Mouse (Mus musculus) midbrain, embryonic 12.5 days (tissue): ENCODE results near the gene C1qb. TPM values are rescaled to one million over a fixed set of nuclear protein-coding genes. Genes with fewer than 3 reads are reported as not detected.

Source experiments
- ATAC-seq: fragments of 200-750 bp; cut with Nextera tagmentation; 2 replicates; pipeline ENCODE4 v1.8.0; 2017; ENCODE audit warnings: low read depth, moderate TSS enrichment, moderate library complexity; ENCODE audit not compliant: low FRiP score
- H3K27ac ChIP-seq: fragments of 300-500 bp; sonication (generic); replicated peaks from 2 replicates; pipeline ENCODE4 v1.5.1; 2016; ENCODE audit warnings: mild to moderate bottlenecking
- H3K27me3 ChIP-seq: fragments of 300-500 bp; sonication (generic); 2 replicates; pipeline ENCODE4 v1.6.1; 2016; ENCODE audit warnings: mild to moderate bottlenecking
- H3K36me3 ChIP-seq: fragments of 300-500 bp; sonication (generic); 2 replicates; pipeline ENCODE4 v1.6.1; 2016
- H3K4me1 ChIP-seq: fragments of 300-500 bp; sonication (generic); 2 replicates; pipeline ENCODE4 v1.6.1; 2016
- H3K4me2 ChIP-seq: fragments of 300-500 bp; sonication (generic); replicated peaks from 2 replicates; pipeline ENCODE4 v1.6.1; 2016; ENCODE audit warnings: mild to moderate bottlenecking, moderate library complexity
- H3K4me3 ChIP-seq: fragments of 300-500 bp; sonication (generic); 2 replicates; pipeline ENCODE4 v1.5.1; 2016; ENCODE audit warnings: mild to moderate bottlenecking
- H3K9ac ChIP-seq: fragments of 300-500 bp; sonication (generic); replicated peaks from 2 replicates; pipeline ENCODE4 v1.6.1; 2016; ENCODE audit warnings: mild to moderate bottlenecking, moderate library complexity
- H3K9me3 ChIP-seq: fragments of 300-500 bp; sonication (generic); 2 replicates; pipeline ENCODE4 v1.6.1; 2016; ENCODE audit warnings: mild to moderate bottlenecking
- WGBS: fragments of 180-500 bp; shearing (Covaris S2); methylation state at CpG from one replicate; pipeline ENCODE4 v1.1.7; 2016; 5-methylcytosine and 5-hydroxymethylcytosine counted together
- polyA plus RNA-seq: library from polyadenylated mRNA; unstranded; fragments of >200 nt; fragmentation: Nextera tagmentation; extraction: Ambion mirVana; gene quantifications from 2 replicates; pipeline ENCODE4 v1.2.1, GENCODE M21; 2016

Gene C1qb
- 30.2 and 38.4 TPM in 2 replicates for polyA plus RNA-seq

- Histone ChIP-seq H3K4me2 (no peak within 1 kb of the TSS), H3K4me3 (no peak within 1 kb of the TSS), H3K4me1 (peaks cover 10% of the 10 kb centered on the region; the same call in 1 of the 2 replicates), H3K27me3 (peaks cover 16% of the 10 kb centered on the region; the same call in 1 of the 2 replicates), H3K9ac (no peak within 1 kb of the TSS), H3K9me3 (no peaks in the 10 kb centered on the region), H3K36me3 (no peaks in the 10 kb centered on the region), H3K27ac (peak within 1 kb of the TSS; percentile 42; the same call in 1 of the 2 replicates)
- no peak for ATAC-seq
- 74% methylated on average over 7 of the region's 7 CpGs for WGBS
Observed at GRCm38 (mm10) chr4:136886101-136886500, at the start of gene C1qb. Gene C1qb, minus strand, starts transcription at chr4:136886187.

GRCm38 (mm10) chr4:136934746-136935613 is 49.0 kb upstream of the C1qb start:
- 0 out of 2 replicates have a peak, but pooled peaks have one; percentile 30 for ATAC-seq
- H3K4me1 ChIP-seq = peaks cover 9% of the 10 kb centered on the region; the same call in 1 of the 2 replicates
- H3K27ac ChIP-seq = no peak overlapping the region
- H3K9me3 ChIP-seq = no peaks in the 10 kb centered on the region
- no peaks in the 10 kb centered on the region for H3K36me3 ChIP-seq
- no peak overlapping the region for H3K9ac ChIP-seq
- peaks cover 98% of the 10 kb centered on the region for H3K27me3 ChIP-seq
- no peak overlapping the region for H3K4me3 ChIP-seq
- 43% methylated on average over 18 of the region's 18 CpGs for WGBS
- H3K4me2 ChIP-seq = no peak overlapping the region

- Histone ChIP-seq H3K36me3 (no peaks in the 10 kb centered on the region), H3K27ac (no peak overlapping the region), H3K4me2 (no peak overlapping the region), H3K9me3 (no peaks in the 10 kb centered on the region), H3K9ac (no peak overlapping the region), H3K27me3 (peaks cover 97% of the 10 kb centered on the region), H3K4me1 (peaks cover 16% of the 10 kb centered on the region), H3K4me3 (no peak overlapping the region)
- 89% methylated on average over 8 of the region's 8 CpGs for WGBS
- no peak for ATAC-seq
Observed at GRCm38 (mm10) chr4:136930474-136930873, 44.5 kb upstream of the C1qb start.

DNA sequence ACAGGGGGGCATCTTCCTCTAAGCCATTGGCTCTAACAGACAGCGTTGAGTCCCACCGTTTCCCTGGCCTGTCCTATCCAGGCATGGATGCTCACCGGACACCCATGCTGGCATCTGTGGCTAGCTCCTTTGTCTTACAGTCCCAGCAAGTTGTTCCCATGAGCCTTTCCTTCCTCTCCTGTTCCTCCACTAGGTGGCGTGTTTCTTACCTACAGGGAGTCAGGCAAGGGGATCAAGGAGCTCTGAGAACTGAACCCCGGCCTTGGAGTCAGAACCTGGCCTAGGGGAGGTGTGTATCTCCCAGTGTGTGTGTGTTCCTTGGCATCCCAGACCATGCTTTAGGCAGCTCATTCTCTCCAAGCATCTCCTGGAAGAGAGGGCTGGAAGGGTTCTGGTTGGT is 42.9 kb upstream of the C1qb start:
- no peak overlapping the region for H3K27ac ChIP-seq
- H3K36me3 ChIP-seq = no peaks in the 10 kb centered on the region
- H3K9ac ChIP-seq = no peak overlapping the region
- 8% methylated on average over 5 of the region's 5 CpGs for WGBS
- peaks cover 97% of the 10 kb centered on the region for H3K27me3 ChIP-seq
- peaks cover 7% of the 10 kb centered on the region; the same call in 1 of the 2 replicates for H3K4me1 ChIP-seq
- no peak overlapping the region for H3K4me3 ChIP-seq
- no peak for ATAC-seq
- H3K4me2 ChIP-seq = no peak overlapping the region
- H3K9me3 ChIP-seq = no peaks in the 10 kb centered on the region

- Histone ChIP-seq H3K4me2 (no peak overlapping the region), H3K36me3 (no peaks in the 10 kb centered on the region), H3K9me3 (no peaks in the 10 kb centered on the region), H3K27me3 (peaks cover 93% of the 10 kb centered on the region), H3K27ac (no peak overlapping the region), H3K4me3 (no peak overlapping the region), H3K9ac (no peak overlapping the region), H3K4me1 (peaks cover 12% of the 10 kb centered on the region; the same call in 1 of the 2 replicates)
- WGBS = 2% methylated on average over 15 of the region's 15 CpGs
- ATAC-seq = no peak
Observed at GRCm38 (mm10) chr4:136925804-136926203, 39.8 kb upstream of the C1qb start.

GRCm38 (mm10) chr4:136924529-136924928 is 38.5 kb upstream of the C1qb start:
- no peak for ATAC-seq
- Histone ChIP-seq H3K27ac (no peak overlapping the region), H3K4me3 (no peak overlapping the region), H3K36me3 (no peaks in the 10 kb centered on the region), H3K9ac (no peak overlapping the region), H3K27me3 (peaks cover 88% of the 10 kb centered on the region), H3K4me2 (no peak overlapping the region), H3K9me3 (no peaks in the 10 kb centered on the region), H3K4me1 (peaks cover 12% of the 10 kb centered on the region; the same call in 1 of the 2 replicates)
- 7% methylated on average over 6 of the region's 6 CpGs for WGBS

DNA sequence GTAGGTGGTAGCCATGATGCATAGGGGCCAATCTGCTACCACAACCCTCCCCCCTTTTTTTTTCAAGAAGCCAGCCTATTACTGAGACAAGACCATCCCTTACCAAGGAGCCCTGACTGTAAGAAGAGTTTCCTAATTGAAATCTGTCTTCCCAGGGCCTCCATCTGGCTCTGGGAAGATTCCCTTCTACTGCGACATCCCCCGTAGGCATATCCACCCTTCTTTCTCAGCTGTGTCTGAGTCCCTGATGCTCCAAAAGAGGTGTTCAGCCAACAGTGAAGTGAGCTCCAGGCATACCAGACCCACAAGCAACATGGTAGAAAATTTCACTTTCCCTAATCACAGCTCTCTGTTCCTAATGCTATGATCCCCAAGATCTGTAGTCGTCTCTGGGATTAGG is 33.5 kb upstream of the C1qb start:
- peaks cover 22% of the 10 kb centered on the region for H3K4me1 ChIP-seq
- no peak overlapping the region for H3K27ac ChIP-seq
- peaks cover 75% of the 10 kb centered on the region for H3K27me3 ChIP-seq
- 76% methylated on average over 3 of the region's 3 CpGs for WGBS
- H3K9ac ChIP-seq = no peak overlapping the region
- no peaks in the 10 kb centered on the region for H3K9me3 ChIP-seq
- no peak overlapping the region for H3K4me3 ChIP-seq
- H3K4me2 ChIP-seq = no peak overlapping the region
- ATAC-seq = no peak
- no peaks in the 10 kb centered on the region for H3K36me3 ChIP-seq

DNA sequence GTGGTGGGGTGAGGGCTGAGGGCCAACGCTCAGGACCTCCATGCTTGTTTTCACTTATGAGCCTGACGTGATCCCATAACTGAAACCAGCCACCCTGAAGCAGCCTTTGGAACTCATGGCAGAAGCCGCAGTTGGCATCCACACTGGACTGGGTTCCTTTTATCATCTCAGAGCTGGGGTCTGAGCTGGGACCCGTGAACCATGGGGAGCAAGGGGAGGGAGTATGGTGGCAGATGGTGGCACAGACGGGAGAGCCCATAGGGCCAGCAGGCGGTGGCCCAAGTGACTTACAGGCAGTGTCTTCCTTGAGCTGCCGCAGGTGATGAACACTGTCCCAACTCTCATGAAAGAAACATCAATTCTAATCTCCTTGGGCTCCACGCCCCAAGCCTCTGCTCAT is 32.8 kb upstream of the C1qb start:
- H3K27me3 ChIP-seq = peaks cover 78% of the 10 kb centered on the region
- WGBS = 84% methylated on average over 8 of the region's 8 CpGs
- no peak for ATAC-seq

DNA sequence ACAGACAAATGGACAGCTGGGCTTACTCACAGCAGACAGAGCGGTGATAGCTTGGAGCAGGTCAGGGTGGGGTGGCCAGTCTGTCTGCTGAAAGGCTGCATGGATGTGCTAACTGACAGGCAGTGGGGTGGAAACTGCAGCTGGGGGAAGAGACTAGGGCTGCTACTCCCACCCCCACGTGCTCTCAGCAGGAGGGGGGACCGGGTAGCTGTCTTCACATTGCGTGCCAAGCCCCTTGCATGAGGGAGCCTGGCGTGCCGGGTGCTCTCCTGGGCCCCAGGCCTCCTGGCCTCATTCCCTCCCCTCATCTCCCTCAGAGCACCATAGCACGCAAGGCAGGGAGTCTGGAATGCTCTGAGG is 31.2 kb upstream of the C1qb start:
- peaks cover 36% of the 10 kb centered on the region for H3K4me1 ChIP-seq
- H3K27ac ChIP-seq = peak overlapping the region; percentile 65; the same call in 1 of the 2 replicates
- no peak overlapping the region for H3K9ac ChIP-seq
- 46% methylated on average over 7 of the region's 7 CpGs for WGBS
- H3K4me2 ChIP-seq = no peak overlapping the region
- no peaks in the 10 kb centered on the region for H3K36me3 ChIP-seq
- H3K4me3 ChIP-seq = no peak overlapping the region
- ATAC-seq = no peak
- H3K27me3 ChIP-seq = peaks cover 73% of the 10 kb centered on the region
- H3K9me3 ChIP-seq = no peaks in the 10 kb centered on the region

More for the DNA sequence above, 32.8 kb upstream of the C1qb start:
- H3K4me3 ChIP-seq = no peak overlapping the region
- no peak overlapping the region for H3K9ac ChIP-seq
- no peak overlapping the region for H3K27ac ChIP-seq
- no peaks in the 10 kb centered on the region for H3K36me3 ChIP-seq
- peaks cover 26% of the 10 kb centered on the region for H3K4me1 ChIP-seq
- H3K4me2 ChIP-seq = no peak overlapping the region
- H3K9me3 ChIP-seq = no peaks in the 10 kb centered on the region

GRCm38 (mm10) chr4:136916359-136917164 is 30.6 kb upstream of the C1qb start:
- Histone ChIP-seq H3K4me2 (no peak overlapping the region), H3K9me3 (no peaks in the 10 kb centered on the region), H3K27me3 (peaks cover 73% of the 10 kb centered on the region), H3K9ac (no peak overlapping the region), H3K36me3 (no peaks in the 10 kb centered on the region), H3K4me1 (peaks cover 37% of the 10 kb centered on the region), H3K4me3 (no peak overlapping the region), H3K27ac (peak overlapping the region; percentile 65)
- 62% methylated on average over 20 of the region's 20 CpGs for WGBS
- ATAC-seq = no peak

- Histone ChIP-seq H3K27me3 (peaks cover 81% of the 10 kb centered on the region), H3K4me3 (peak overlapping the region; percentile 9; the same call in 1 of the 2 replicates), H3K27ac (peak overlapping the region; percentile 81), H3K9me3 (no peaks in the 10 kb centered on the region), H3K4me1 (peaks cover 46% of the 10 kb centered on the region), H3K36me3 (no peaks in the 10 kb centered on the region), H3K4me2 (peak overlapping the region; percentile 25; the same call in 1 of the 2 replicates), H3K9ac (no peak overlapping the region)
- ATAC-seq = no peak
- 13% methylated on average over 9 of the region's 9 CpGs for WGBS
Observed at GRCm38 (mm10) chr4:136912841-136913240, 26.9 kb upstream of the C1qb start.

DNA sequence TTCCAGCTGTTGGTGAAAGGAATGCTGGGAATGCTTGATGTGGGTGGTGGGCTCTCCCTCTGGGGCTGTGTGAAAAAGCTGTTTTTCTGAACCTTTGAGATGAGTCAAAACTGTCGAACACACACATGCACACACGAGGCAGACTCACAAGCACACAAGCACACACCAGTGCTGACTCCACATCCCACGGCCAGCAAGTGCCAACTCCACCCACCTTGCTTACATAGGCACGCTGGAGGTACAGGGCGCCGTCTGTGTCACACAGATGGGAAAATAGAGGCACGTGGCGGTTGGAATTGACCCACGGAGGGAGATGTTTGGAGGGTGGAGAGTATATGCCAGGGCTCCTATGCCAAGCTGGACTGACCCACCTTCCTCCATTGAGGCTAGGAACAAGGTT is 25.8 kb upstream of the C1qb start:
- peak overlapping the region; percentile 40 for H3K4me2 ChIP-seq
- H3K9me3 ChIP-seq = no peaks in the 10 kb centered on the region
- peak overlapping the region; percentile 81 for H3K27ac ChIP-seq
- peaks cover 81% of the 10 kb centered on the region for H3K27me3 ChIP-seq
- peaks cover 40% of the 10 kb centered on the region for H3K4me1 ChIP-seq
- ATAC-seq = no peak; the same call in 1 of the 2 replicates
- peak overlapping the region; percentile 9; the same call in 1 of the 2 replicates for H3K4me3 ChIP-seq
- H3K36me3 ChIP-seq = no peaks in the 10 kb centered on the region
- no peak overlapping the region for H3K9ac ChIP-seq
- 42% methylated on average over 9 of the region's 9 CpGs for WGBS
